In genomic region chr12:111161943-111162311, GRCm38 (mm10) we compare ENCODE assay signal across 8 mouse cellular contexts. TPM values are rescaled to one million over a fixed set of nuclear protein-coding genes. Genes with fewer than 3 reads are reported as not detected.
DNase-seq lines count a peak whose midpoint lies in the region; ATAC-seq and TF ChIP-seq lines count a peak whose summit lies in the region.
"Had no signal": no experiment of that assay in that cellular context is flagged by ENCODE, and none has a peak within 500 bp of the region (broad histone marks: within the 10 kb centered on the region; RNA-seq: fewer than 3 reads in every experiment).

No protein-coding gene starts in this region.

- no peak for TF ChIP-seq CTCF in E14TG2a.4 (conservative IDR thresholded peaks at IDR 0.05; ENCODE audit: low read length)

- no peak for ATAC-seq in hindbrain, embryonic 15.5 days (ENCODE audit: low FRiP score, low read depth)
- no peak for ATAC-seq in liver, embryonic 13.5 days (ENCODE audit: low read depth)
- ATAC-seq in monocyte, adult 5-6 weeks (replicated peaks; ENCODE audit: insufficient number of reproducible peaks, low FRiP score, low TSS enrichment, poor library complexity, severe bottlenecking) = no peak

- H3K4me2 ChIP-seq in hindbrain, embryonic 15.5 days = peak overlapping the region; percentile 58
- H3K4me2 ChIP-seq in liver, embryonic 13.5 days = peak overlapping the region; percentile 34

- WGBS in hindbrain, embryonic 15.5 days = 30% methylated on average over 7 of the region's 7 CpGs
- WGBS in liver, embryonic 13.5 days (ENCODE audit: insufficient replicate concordance) = 25% methylated on average over 7 of the region's 7 CpGs

- H3K27me3 ChIP-seq in E14TG2a.4 (ENCODE audit: insufficient read depth, low read length) = peaks cover 29% of the 10 kb centered on the region
- H3K27me3 ChIP-seq in hindbrain, embryonic 15.5 days = no peaks in the 10 kb centered on the region
- peaks cover 4% of the 10 kb centered on the region for H3K27me3 ChIP-seq in liver, embryonic 13.5 days

- H3K27ac ChIP-seq in hindbrain, embryonic 15.5 days (replicated peaks) = peak overlapping the region; percentile 93
- H3K27ac ChIP-seq in liver, embryonic 13.5 days = no peak overlapping the region

- peaks cover 43% of the 10 kb centered on the region for H3K4me1 ChIP-seq in E14TG2a.4 (replicated peaks; ENCODE audit: low read depth, low read length)
- H3K4me1 ChIP-seq in hindbrain, embryonic 15.5 days (replicated peaks) = peaks cover 55% of the 10 kb centered on the region
- H3K4me1 ChIP-seq in liver, embryonic 13.5 days (replicated peaks) = peaks cover 70% of the 10 kb centered on the region

- peak overlapping the region; percentile 39 for H3K9ac ChIP-seq in hindbrain, embryonic 15.5 days
- no peak overlapping the region for H3K9ac ChIP-seq in liver, embryonic 13.5 days

- no peaks in the 10 kb centered on the region for H3K36me3 ChIP-seq in E14TG2a.4 (ENCODE audit: insufficient read depth, low read length)
- H3K36me3 ChIP-seq in hindbrain, embryonic 15.5 days = no peaks in the 10 kb centered on the region
- no peaks in the 10 kb centered on the region for H3K36me3 ChIP-seq in liver, embryonic 13.5 days

- peak; percentile 27 for DNase-seq in CD4-positive helper T cell, adult 2 months (ENCODE audit: low read depth, low spot score)
- no peak for DNase-seq in liver, embryonic 13.5 days
- DNase-seq in cerebellum, postnatal 10 days = no peak
- no peak for DNase-seq in thymus, postnatal 0 days (ENCODE audit: low spot score)

- H3K4me3 ChIP-seq in E14TG2a.4 (replicated peaks; ENCODE audit: low read length) = peak overlapping the region; percentile 52
- peak overlapping the region; percentile 30 for H3K4me3 ChIP-seq in hindbrain, embryonic 15.5 days
- 0 out of 2 replicates have a peak overlapping the region, but pooled peaks have one; percentile 2 for H3K4me3 ChIP-seq in liver, embryonic 13.5 days (replicated peaks)
- H3K4me3 ChIP-seq: erythroblast, embryonic 14.5 days had no signal

- H3K9me3 ChIP-seq in E14TG2a.4 (ENCODE audit: low read length) = no peaks in the 10 kb centered on the region
- H3K9me3 ChIP-seq in hindbrain, embryonic 15.5 days = no peaks in the 10 kb centered on the region
- H3K9me3 ChIP-seq in liver, embryonic 13.5 days (replicated peaks) = no peaks in the 10 kb centered on the region

RNA-seq across cellular contexts. Expression of gene Traf3, which starts 4.2 kb away (rescaled TPM):
- polyA plus RNA-seq in hindbrain, embryonic 15.5 days (2015; fragmentation: Nextera tagmentation; extraction: Ambion mirVana) = 18.6 and 18.7 TPM in 2 replicates
- polyA plus RNA-seq in liver, embryonic 13.5 days (2015; fragmentation: Nextera tagmentation; extraction: Ambion mirVana) = 3.2 and 3.7 TPM in 2 replicates
- polyA plus RNA-seq in thymus, postnatal 0 days (2015; fragmentation: Nextera tagmentation; extraction: Ambion mirVana) = 11.7 and 13.1 TPM in 2 replicates
- total RNA-seq in monocyte, adult 5-6 weeks (2017) = 40.4 to 58.6 TPM (median 41.0 TPM) in 3 replicates

RNA-seq across cellular contexts. Expression of gene 4930595D18Rik, which starts 22.4 kb away (rescaled TPM):
- polyA plus RNA-seq in hindbrain, embryonic 15.5 days (2015; fragmentation: Nextera tagmentation; extraction: Ambion mirVana) = not detected in 2 replicates
- polyA plus RNA-seq in liver, embryonic 13.5 days (2015; fragmentation: Nextera tagmentation; extraction: Ambion mirVana) = not detected in 2 replicates
- 0.34 TPM in 1 of 2 replicates, not detected in the other for polyA plus RNA-seq in thymus, postnatal 0 days (2015; fragmentation: Nextera tagmentation; extraction: Ambion mirVana)
- total RNA-seq in monocyte, adult 5-6 weeks (2017) = 1.2 TPM in 1 of 3 replicates, not detected in the others
- polyA plus RNA-seq: erythroblast, embryonic 14.5 days had no signal

Comparison
In these comparisons a context has a peak if more than half of its experiments do, and no peak if none do; other contexts are left out.
1. H3K4me3 ChIP-seq: peak in every context shown above with its lines; median percentile 52 in E14TG2a.4; 30 in hindbrain, embryonic 15.5 days; 2 in liver, embryonic 13.5 days.